Mouse (Mus musculus): ENCODE measurements at regions not wholly inside any gene's neighbourhood (a gene's known extent, or its start where the extent isn't known, plus 50 kb on each side); places are given as distances from the start of the nearest gene placed in this dataset.

DNA sequence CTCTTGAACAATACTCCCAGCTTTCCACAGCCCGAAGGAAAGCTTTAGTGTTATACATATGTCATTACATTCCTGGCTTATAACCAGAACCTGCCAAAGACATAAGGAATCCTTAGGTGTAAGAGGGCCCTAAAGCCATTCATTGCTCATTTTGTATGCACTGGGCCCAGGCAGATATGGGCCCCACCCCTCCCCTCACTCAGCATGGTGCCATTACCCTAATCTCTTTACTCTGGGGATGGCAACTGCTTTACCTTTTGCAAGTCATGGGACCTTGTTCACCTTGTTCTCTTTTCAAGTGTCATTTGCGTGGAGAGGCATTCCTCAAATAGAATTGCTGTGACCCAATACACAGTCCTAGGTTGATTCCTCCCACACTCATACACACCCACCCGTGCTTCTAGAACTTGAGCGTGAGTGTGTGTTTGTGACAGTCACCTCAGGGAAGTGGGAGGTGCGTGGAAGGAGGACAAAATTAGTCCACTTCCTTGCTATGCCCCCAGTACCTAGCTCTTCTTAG is 419.5 kb upstream of the Cdh4 start:
- no peak for TF ChIP-seq POLR2A (IDR thresholded peaks at IDR 0.05; ENCODE audit: borderline replicate concordance, extremely low read depth, low read depth, low read length)
- no peak for TF ChIP-seq CTCF (IDR thresholded peaks at IDR 0.05; ENCODE audit: insufficient read depth, low read length)
